Comparison of ENCODE assay signal across 9 mouse cellular contexts in genomic region chr7:97984108-97984834, GRCm38 (mm10).
DNase-seq lines count a peak whose midpoint lies in the region; ATAC-seq and TF ChIP-seq lines count a peak whose summit lies in the region.
"Had no signal": no experiment of that assay in that cellular context is flagged by ENCODE, and none has a peak within 500 bp of the region (broad histone marks: within the 10 kb centered on the region; RNA-seq: fewer than 3 reads in every experiment).

No protein-coding gene starts in this region.

- ATAC-seq in hindbrain, embryonic 11.5 days (ENCODE audit: low FRiP score) = no peak
- ATAC-seq in hindbrain, embryonic 12.5 days (ENCODE audit: low FRiP score) = no peak
- no peak for ATAC-seq in lung, embryonic 14.5 days (ENCODE audit: insufficient read depth)
- ATAC-seq in erythroid progenitor cell, adult 5-6 weeks (replicated peaks; ENCODE audit: low FRiP score, poor library complexity, severe bottlenecking) = no peak

- no peak overlapping the region for H3K27ac ChIP-seq in hindbrain, embryonic 11.5 days (ENCODE audit: low read depth, low read length)
- no peak overlapping the region for H3K27ac ChIP-seq in hindbrain, embryonic 12.5 days
- no peak overlapping the region for H3K27ac ChIP-seq in MEL (ENCODE audit: control insufficient read depth, low read depth, low read length)
- no peak overlapping the region for H3K27ac ChIP-seq in lung, embryonic 14.5 days (ENCODE audit: low read depth)
- H3K27ac ChIP-seq: stomach, embryonic 15.5 days had no signal

- H3K27me3 ChIP-seq in hindbrain, embryonic 11.5 days (ENCODE audit: control insufficient read depth, insufficient read depth, low read length) = no peaks in the 10 kb centered on the region
- H3K27me3 ChIP-seq in hindbrain, embryonic 12.5 days = no peaks in the 10 kb centered on the region
- H3K27me3 ChIP-seq in MEL (ENCODE audit: control insufficient read depth in 1 of 2, insufficient read depth in 2 of 2, low read length in 2 of 2) = peaks cover 3 to 6% of the 10 kb centered on the region in 2 experiments
- no peaks in the 10 kb centered on the region for H3K27me3 ChIP-seq in lung, embryonic 14.5 days (ENCODE audit: insufficient read depth, low read length)
- H3K27me3 ChIP-seq: stomach, embryonic 15.5 days had no signal

- peak; percentile 69 for DNase-seq in hindbrain, embryonic 11.5 days (ENCODE audit: low spot score)
- DNase-seq in 416B (ENCODE audit: low read depth) (peak; percentile 58), MEL (ENCODE audit: low read depth, low spot score) (peak; percentile 52)
- DNase-seq in embryo, embryonic 11.5 days (ENCODE audit: low read depth, low spot score) = peak; percentile 45
- DNase-seq in lung, embryonic 14.5 days = peak; percentile 81
- peak; percentile 75 for DNase-seq in thymus, postnatal 14 days

- H3K36me3 ChIP-seq in hindbrain, embryonic 11.5 days (ENCODE audit: control insufficient read depth, insufficient read depth, low read length) = no peaks in the 10 kb centered on the region
- no peaks in the 10 kb centered on the region for H3K36me3 ChIP-seq in hindbrain, embryonic 12.5 days
- H3K36me3 ChIP-seq in MEL (ENCODE audit: control insufficient read depth in 1 of 2, insufficient read depth in 2 of 2, low read length in 2 of 2) = no peaks in the 10 kb centered on the region
- H3K36me3 ChIP-seq in lung, embryonic 14.5 days (ENCODE audit: insufficient read depth) = no peaks in the 10 kb centered on the region
- H3K36me3 ChIP-seq: stomach, embryonic 15.5 days had no signal

- TF ChIP-seq POLR2A in MEL (IDR thresholded peaks at IDR 0.05; ENCODE audit: control insufficient read depth in 1 of 2, insufficient read depth in 1 of 2, low read depth in 1 of 2, low read length in 2 of 2, poor library complexity in 1 of 2) = no peak

- no peak overlapping the region for H3K9ac ChIP-seq in hindbrain, embryonic 11.5 days (ENCODE audit: low read depth, low read length)
- H3K9ac ChIP-seq in hindbrain, embryonic 12.5 days = no peak overlapping the region
- H3K9ac ChIP-seq in MEL (ENCODE audit: control insufficient read depth, low read depth, low read length, poor library complexity, severe bottlenecking) = no peak overlapping the region
- no peak overlapping the region for H3K9ac ChIP-seq in lung, embryonic 14.5 days
- H3K9ac ChIP-seq: stomach, embryonic 15.5 days had no signal

- no peaks in the 10 kb centered on the region for H3K4me1 ChIP-seq in hindbrain, embryonic 11.5 days (replicated peaks; ENCODE audit: control insufficient read depth, insufficient read depth, low read length)
- no peaks in the 10 kb centered on the region for H3K4me1 ChIP-seq in hindbrain, embryonic 12.5 days
- H3K4me1 ChIP-seq in MEL (ENCODE audit: control insufficient read depth in 1 of 2, insufficient read depth in 2 of 2, low read length in 2 of 2) = no peaks in the 10 kb centered on the region
- no peaks in the 10 kb centered on the region for H3K4me1 ChIP-seq in lung, embryonic 14.5 days (ENCODE audit: insufficient read depth)
- H3K4me1 ChIP-seq: stomach, embryonic 15.5 days had no signal

- no peaks in the 10 kb centered on the region for H3K9me3 ChIP-seq in hindbrain, embryonic 11.5 days (ENCODE audit: control insufficient read depth, low read length)
- H3K9me3 ChIP-seq in hindbrain, embryonic 12.5 days (replicated peaks) = no peaks in the 10 kb centered on the region
- H3K9me3 ChIP-seq in MEL (replicated peaks; ENCODE audit: insufficient read depth, low read length) = no peaks in the 10 kb centered on the region
- no peaks in the 10 kb centered on the region for H3K9me3 ChIP-seq in lung, embryonic 14.5 days (ENCODE audit: low read depth, low read length)
- H3K9me3 ChIP-seq: stomach, embryonic 15.5 days had no signal

- no peaks in the 10 kb centered on the region for H3K79me2 ChIP-seq in MEL (ENCODE audit: control insufficient read depth, insufficient read depth, low read length, poor library complexity)

- no peak overlapping the region for H3K4me3 ChIP-seq in hindbrain, embryonic 11.5 days (ENCODE audit: low read depth, low read length)
- H3K4me3 ChIP-seq in hindbrain, embryonic 12.5 days = no peak overlapping the region
- H3K4me3 ChIP-seq in MEL (ENCODE audit: control insufficient read depth in 1 of 2, insufficient read depth in 1 of 2, low read depth in 2 of 2, low read length in 2 of 2) = no peak overlapping the region
- H3K4me3 ChIP-seq in lung, embryonic 14.5 days (ENCODE audit: low read depth, low read length) = no peak overlapping the region
- H3K4me3 ChIP-seq: stomach, embryonic 15.5 days had no signal

- WGBS in hindbrain, embryonic 11.5 days = 56% methylated on average over 13 of the region's 13 CpGs
- WGBS in hindbrain, embryonic 12.5 days = 56% methylated on average over 13 of the region's 13 CpGs
- WGBS in lung, embryonic 14.5 days = 42% methylated on average over 13 of the region's 13 CpGs

- peak; percentile 60 to 81 (median 60) for TF ChIP-seq CTCF in MEL (IDR thresholded peaks at IDR 0.05 in 2 of 3, conservative IDR thresholded peaks at IDR 0.05 in 1 of 3; ENCODE audit: control insufficient read depth in 1 of 3, insufficient read depth in 1 of 3, low read depth in 2 of 3, low read length in 3 of 3, poor library complexity in 1 of 3, severe bottlenecking in 1 of 3)
- peak; percentile 73 for TF ChIP-seq CTCF in lung, embryonic 14.5 days (IDR thresholded peaks at IDR 0.05; ENCODE audit: low read depth)

- no peak for TF ChIP-seq EP300 in MEL (IDR thresholded peaks at IDR 0.05; ENCODE audit: low read depth in 1 of 2, low read length in 2 of 2)

- H3K4me2 ChIP-seq in hindbrain, embryonic 11.5 days (replicated peaks; ENCODE audit: low read depth, low read length) = no peak overlapping the region
- no peak overlapping the region for H3K4me2 ChIP-seq in hindbrain, embryonic 12.5 days (replicated peaks)
- H3K4me2 ChIP-seq in lung, embryonic 14.5 days = no peak overlapping the region
- H3K4me2 ChIP-seq: stomach, embryonic 15.5 days had no signal

- TF ChIP-seq RAD21 in MEL (IDR thresholded peaks at IDR 0.05; ENCODE audit: low read depth, low read length) = peak; percentile 26

TF ChIP-seq in MEL, 35 proteins besides CTCF, POLR2A, EP300 and RAD21:
- TF ChIP-seq BHLHE40 (IDR thresholded peaks at IDR 0.05; ENCODE audit: borderline replicate concordance, low read depth, low read length) (no peak), CHD2 (IDR thresholded peaks at IDR 0.05; ENCODE audit: low read length) (no peak), MEF2A (IDR thresholded peaks at IDR 0.05; ENCODE audit: extremely low read depth, insufficient replicate concordance, low read depth, low read length, poor library complexity, severe bottlenecking) (no peak), MXI1 (IDR thresholded peaks at IDR 0.05; ENCODE audit: low read depth, low read length) (no peak), ZC3H11A (IDR thresholded peaks at IDR 0.05; ENCODE audit: low read depth, low read length) (0 out of 2 replicates have a peak, but pooled peaks have one; percentile 9), MYB (IDR thresholded peaks at IDR 0.05; ENCODE audit: low read depth, low read length) (no peak), MAFK (IDR thresholded peaks at IDR 0.05; ENCODE audit: borderline replicate concordance, low read depth, low read length) (no peak), MAZ (IDR thresholded peaks at IDR 0.05; ENCODE audit: low read depth, low read length) (no peak), POLR2AphosphoS2 (IDR thresholded peaks at IDR 0.05; ENCODE audit: low read length) (no peak), TCF12 (IDR thresholded peaks at IDR 0.05; ENCODE audit: low read depth, low read length) (no peak), POLR2AphosphoS5 (IDR thresholded peaks at IDR 0.05; ENCODE audit: borderline replicate concordance, low read depth, low read length) (no peak), SMC3 (IDR thresholded peaks at IDR 0.05; ENCODE audit: low read depth, low read length) (peak; percentile 55), JUND (IDR thresholded peaks at IDR 0.05; ENCODE audit: low read depth, low read length) (no peak), RCOR1 (IDR thresholded peaks at IDR 0.05; ENCODE audit: low read depth, low read length) (no peak), TBP (IDR thresholded peaks at IDR 0.05; ENCODE audit: low read depth, low read length) (no peak), MAX (IDR thresholded peaks at IDR 0.05; ENCODE audit: low read length) (no peak)
